Mouse (Mus musculus): Measurements from ENCODE around the gene Fkbp15.

Gene Fkbp15

GRCm38 (mm10) chr4:62372410-62372809 is 12.1 kb upstream of the Fkbp15 start:
- no peak for DNase-seq

- DNase-seq, result no peak
Measured at GRCm38 (mm10) chr4:62369091-62369490, 8.7 kb upstream of the Fkbp15 start.

- DNase-seq, result no peak
Measured at GRCm38 (mm10) chr4:62367586-62367985, 7.2 kb upstream of the Fkbp15 start.

- DNase-seq, result no peak
Measured at GRCm38 (mm10) chr4:62366291-62366690, 5.9 kb upstream of the Fkbp15 start.

- no peak for DNase-seq
Measured at GRCm38 (mm10) chr4:62364299-62364698, 4.0 kb upstream of the Fkbp15 start.

GRCm38 (mm10) chr4:62362437-62362836 is 2.1 kb upstream of the Fkbp15 start:
- DNase-seq, result no peak

GRCm38 (mm10) chr4:62361997-62362396 is 1.6 kb upstream of the Fkbp15 start:
- DNase-seq, result no peak

GRCm38 (mm10) chr4:62361571-62361970 is 1.2 kb upstream of the Fkbp15 start:
- DNase-seq, result no peak

GRCm38 (mm10) chr4:62360805-62361455 is 582 bp upstream of the Fkbp15 start:
- no peak for DNase-seq

- no peak for DNase-seq
Measured at GRCm38 (mm10) chr4:62359256-62359775, 1.0 kb downstream of the Fkbp15 start.

- no peak for DNase-seq
Measured at GRCm38 (mm10) chr4:62357631-62358148, 2.7 kb downstream of the Fkbp15 start.

- no peak for DNase-seq
Measured at GRCm38 (mm10) chr4:62349371-62349770, 11.0 kb downstream of the Fkbp15 start.

GRCm38 (mm10) chr4:62348329-62348705 is 12.0 kb downstream of the Fkbp15 start:
- DNase-seq, result peak in 1 of 2 experiments; percentile 35

- DNase-seq, result peak in 1 of 2 experiments; percentile 21
Measured at GRCm38 (mm10) chr4:62347605-62348328, 12.6 kb downstream of the Fkbp15 start.

- no peak for DNase-seq
Measured at GRCm38 (mm10) chr4:62345827-62346226, 14.5 kb downstream of the Fkbp15 start.

- DNase-seq, result peak in 1 of 2 experiments; percentile 25
Measured at GRCm38 (mm10) chr4:62344000-62344399, 16.3 kb downstream of the Fkbp15 start.

GRCm38 (mm10) chr4:62338536-62338935 is 21.8 kb downstream of the Fkbp15 start:
- DNase-seq, result no peak

- DNase-seq, result no peak
Measured at GRCm38 (mm10) chr4:62331977-62332376, 28.4 kb downstream of the Fkbp15 start.

GRCm38 (mm10) chr4:62328941-62329660 is 31.2 kb downstream of the Fkbp15 start:
- no peak for DNase-seq

- DNase-seq, result no peak
Measured at GRCm38 (mm10) chr4:62326111-62326510, 34.2 kb downstream of the Fkbp15 start.

GRCm38 (mm10) chr4:62322684-62323083 is 37.7 kb downstream of the Fkbp15 start:
- peak; percentile 26 to 42 for DNase-seq

- no peak for DNase-seq
Measured at GRCm38 (mm10) chr4:62318294-62318693, 42.1 kb downstream of the Fkbp15 start.

GRCm38 (mm10) chr4:62316456-62316855 is 43.9 kb downstream of the Fkbp15 start:
- DNase-seq, result no peak

Measured in lung, postnatal 4 days (tissue).